8 mouse cellular contexts compared by ENCODE assay signal in genomic region chr17:26094531-26095110, GRCm38 (mm10). TPM values are rescaled to one million over a fixed set of nuclear protein-coding genes. Genes with fewer than 3 reads are reported as not detected.
DNase-seq lines count a peak whose midpoint lies in the region; ATAC-seq and TF ChIP-seq lines count a peak whose summit lies in the region.

No protein-coding gene starts in this region.

- H3K9me3 ChIP-seq in kidney, postnatal 0 days (replicated peaks; ENCODE audit: low read length): no peaks in the 10 kb centered on the region
- H3K9me3 ChIP-seq in embryonic facial prominence, embryonic 13.5 days: no peaks in the 10 kb centered on the region
- H3K9me3 ChIP-seq in intestine, embryonic 15.5 days: no peaks in the 10 kb centered on the region
- no peaks in the 10 kb centered on the region for H3K9me3 ChIP-seq in neural tube, embryonic 12.5 days

- peak overlapping the region; percentile 64 for H3K4me3 ChIP-seq in kidney, postnatal 0 days (replicated peaks; ENCODE audit: low read depth, low read length)
- H3K4me3 ChIP-seq in embryonic facial prominence, embryonic 13.5 days: peak overlapping the region; percentile 74
- H3K4me3 ChIP-seq in intestine, embryonic 15.5 days (replicated peaks): peak overlapping the region; percentile 76
- H3K4me3 ChIP-seq in neural tube, embryonic 12.5 days: peak overlapping the region; percentile 56

- ATAC-seq in kidney, postnatal 0 days (replicated peaks; ENCODE audit: low FRiP score, low read depth): no peak
- ATAC-seq in embryonic facial prominence, embryonic 13.5 days (ENCODE audit: insufficient number of reproducible peaks, insufficient read depth, low FRiP score, low TSS enrichment, low read depth): no peak
- ATAC-seq in intestine, embryonic 15.5 days: no peak
- ATAC-seq in neural tube, embryonic 12.5 days (ENCODE audit: low FRiP score, low read depth): no peak

- WGBS in kidney, postnatal 0 days: 30% methylated on average over 9 of the region's 9 CpGs
- WGBS in embryonic facial prominence, embryonic 13.5 days: 21% methylated on average over 9 of the region's 9 CpGs
- WGBS in intestine, embryonic 15.5 days: 22% methylated on average over 9 of the region's 9 CpGs
- 29% methylated on average over 9 of the region's 9 CpGs for WGBS in neural tube, embryonic 12.5 days

- peak overlapping the region; percentile 97 for H3K4me2 ChIP-seq in kidney, postnatal 0 days (ENCODE audit: low read length)
- peak overlapping the region; percentile 72 for H3K4me2 ChIP-seq in embryonic facial prominence, embryonic 13.5 days
- peak overlapping the region; percentile 85 for H3K4me2 ChIP-seq in intestine, embryonic 15.5 days (replicated peaks)
- H3K4me2 ChIP-seq in neural tube, embryonic 12.5 days (replicated peaks): peak overlapping the region; percentile 87

- no peaks in the 10 kb centered on the region for H3K27me3 ChIP-seq in kidney, postnatal 0 days (ENCODE audit: insufficient read depth, low read length)
- no peaks in the 10 kb centered on the region for H3K27me3 ChIP-seq in embryonic facial prominence, embryonic 13.5 days
- no peaks in the 10 kb centered on the region for H3K27me3 ChIP-seq in intestine, embryonic 15.5 days (replicated peaks)
- no peaks in the 10 kb centered on the region for H3K27me3 ChIP-seq in neural tube, embryonic 12.5 days (replicated peaks)

- no peaks in the 10 kb centered on the region for H3K4me1 ChIP-seq in kidney, postnatal 0 days (replicated peaks; ENCODE audit: insufficient read depth, low read length)
- H3K4me1 ChIP-seq in embryonic facial prominence, embryonic 13.5 days: peaks cover 12% of the 10 kb centered on the region
- H3K4me1 ChIP-seq in intestine, embryonic 15.5 days (replicated peaks): 0 out of 2 replicates have a peak, but pooled peaks cover 6% of the 10 kb centered on the region
- H3K4me1 ChIP-seq in neural tube, embryonic 12.5 days: no peaks in the 10 kb centered on the region

- DNase-seq in kidney, postnatal 0 days (ENCODE audit: low spot score): no peak
- DNase-seq in kidney, adult 9 months: no peak
- DNase-seq in frontal cortex, adult 2 months (ENCODE audit: extremely low spot score in 1 of 2, low spot score in 1 of 2): no peak
- DNase-seq in thymus, postnatal 10 days (ENCODE audit: low spot score in 2 of 2): no peak
- no peak for DNase-seq in cerebellum, postnatal 10 days

- peak overlapping the region; percentile 81 for H3K9ac ChIP-seq in kidney, postnatal 0 days (ENCODE audit: low read depth, low read length)
- peak overlapping the region; percentile 88 for H3K9ac ChIP-seq in embryonic facial prominence, embryonic 13.5 days
- peak overlapping the region; percentile 91 for H3K9ac ChIP-seq in intestine, embryonic 15.5 days
- H3K9ac ChIP-seq in neural tube, embryonic 12.5 days: peak overlapping the region; percentile 78

- peak overlapping the region; percentile 64; the same call in 1 of the 2 replicates for H3K27ac ChIP-seq in kidney, postnatal 0 days
- H3K27ac ChIP-seq in embryonic facial prominence, embryonic 13.5 days: peak overlapping the region; percentile 76
- peak overlapping the region; percentile 73 for H3K27ac ChIP-seq in intestine, embryonic 15.5 days
- no peak overlapping the region for H3K27ac ChIP-seq in neural tube, embryonic 12.5 days

- TF ChIP-seq CTCF in kidney, postnatal 0 days (IDR thresholded peaks at IDR 0.05; ENCODE audit: low read depth): no peak

- H3K36me3 ChIP-seq in kidney, postnatal 0 days (ENCODE audit: insufficient read depth, low read length): no peaks in the 10 kb centered on the region
- H3K36me3 ChIP-seq in embryonic facial prominence, embryonic 13.5 days: peaks cover 14% of the 10 kb centered on the region
- H3K36me3 ChIP-seq in intestine, embryonic 15.5 days: peaks cover 4% of the 10 kb centered on the region; the same call in 1 of the 2 replicates
- H3K36me3 ChIP-seq in neural tube, embryonic 12.5 days: peaks cover 4% of the 10 kb centered on the region; the same call in 1 of the 2 replicates

RNA-seq across cellular contexts. Expression of gene Nme4, which starts 0.8 kb away (rescaled TPM):
- polyA plus RNA-seq in kidney, postnatal 0 days (2015; fragmentation: Nextera tagmentation; extraction: Ambion mirVana): 56.1 and 57.6 TPM in 2 replicates
- 138 and 142 TPM in 2 replicates for polyA plus RNA-seq in embryonic facial prominence, embryonic 13.5 days (2015; fragmentation: Nextera tagmentation; extraction: Ambion mirVana)
- polyA plus RNA-seq in intestine, embryonic 15.5 days (2015; fragmentation: Nextera tagmentation; extraction: Ambion mirVana): 96.7 and 107 TPM in 2 replicates
- 50.8 and 54.4 TPM in 2 replicates for polyA plus RNA-seq in neural tube, embryonic 12.5 days (2016; fragmentation: Nextera tagmentation; extraction: Ambion mirVana)
- polyA plus RNA-seq in frontal cortex, adult 2 months (2012; rRNA removed): 9.2 and 10.1 TPM in 2 replicates

RNA-seq across cellular contexts. Expression of gene Decr2, which starts 4.5 kb away (rescaled TPM):
- polyA plus RNA-seq in kidney, postnatal 0 days (2015; fragmentation: Nextera tagmentation; extraction: Ambion mirVana): 44.8 and 47.3 TPM in 2 replicates
- polyA plus RNA-seq in embryonic facial prominence, embryonic 13.5 days (2015; fragmentation: Nextera tagmentation; extraction: Ambion mirVana): 42.9 and 44.9 TPM in 2 replicates
- 39.4 and 42.7 TPM in 2 replicates for polyA plus RNA-seq in intestine, embryonic 15.5 days (2015; fragmentation: Nextera tagmentation; extraction: Ambion mirVana)
- 28.6 and 30.1 TPM in 2 replicates for polyA plus RNA-seq in neural tube, embryonic 12.5 days (2016; fragmentation: Nextera tagmentation; extraction: Ambion mirVana)
- polyA plus RNA-seq in frontal cortex, adult 2 months (2012; rRNA removed): 39.6 and 41.5 TPM in 2 replicates

RNA-seq across cellular contexts. Expression of gene Tmem8, which starts 18.5 kb away (rescaled TPM):
- polyA plus RNA-seq in kidney, postnatal 0 days (2015; fragmentation: Nextera tagmentation; extraction: Ambion mirVana): 13.0 and 14.0 TPM in 2 replicates
- polyA plus RNA-seq in embryonic facial prominence, embryonic 13.5 days (2015; fragmentation: Nextera tagmentation; extraction: Ambion mirVana): 1.4 and 1.7 TPM in 2 replicates
- 8.7 and 10.9 TPM in 2 replicates for polyA plus RNA-seq in intestine, embryonic 15.5 days (2015; fragmentation: Nextera tagmentation; extraction: Ambion mirVana)
- 2.3 and 2.4 TPM in 2 replicates for polyA plus RNA-seq in neural tube, embryonic 12.5 days (2016; fragmentation: Nextera tagmentation; extraction: Ambion mirVana)
- polyA plus RNA-seq in frontal cortex, adult 2 months (2012; rRNA removed): 29.7 and 31.4 TPM in 2 replicates

RNA-seq across cellular contexts. Expression of gene Rab11fip3, which starts 25.3 kb away (rescaled TPM):
- polyA plus RNA-seq in kidney, postnatal 0 days (2015; fragmentation: Nextera tagmentation; extraction: Ambion mirVana): 35.3 and 40.2 TPM in 2 replicates
- 22.8 and 23.5 TPM in 2 replicates for polyA plus RNA-seq in embryonic facial prominence, embryonic 13.5 days (2015; fragmentation: Nextera tagmentation; extraction: Ambion mirVana)
- 12.4 and 13.6 TPM in 2 replicates for polyA plus RNA-seq in intestine, embryonic 15.5 days (2015; fragmentation: Nextera tagmentation; extraction: Ambion mirVana)
- polyA plus RNA-seq in neural tube, embryonic 12.5 days (2016; fragmentation: Nextera tagmentation; extraction: Ambion mirVana): 33.8 and 36.7 TPM in 2 replicates
- polyA plus RNA-seq in frontal cortex, adult 2 months (2012; rRNA removed): 98.1 and 98.7 TPM in 2 replicates

RNA-seq across cellular contexts. Expression of gene Mrpl28, which starts 28.7 kb away (rescaled TPM):
- polyA plus RNA-seq in kidney, postnatal 0 days (2015; fragmentation: Nextera tagmentation; extraction: Ambion mirVana): 175 and 192 TPM in 2 replicates
- polyA plus RNA-seq in embryonic facial prominence, embryonic 13.5 days (2015; fragmentation: Nextera tagmentation; extraction: Ambion mirVana): 180 and 209 TPM in 2 replicates
- polyA plus RNA-seq in intestine, embryonic 15.5 days (2015; fragmentation: Nextera tagmentation; extraction: Ambion mirVana): 218 and 240 TPM in 2 replicates
- 190 and 200 TPM in 2 replicates for polyA plus RNA-seq in neural tube, embryonic 12.5 days (2016; fragmentation: Nextera tagmentation; extraction: Ambion mirVana)
- polyA plus RNA-seq in frontal cortex, adult 2 months (2012; rRNA removed): 88.4 and 95.4 TPM in 2 replicates
